Mouse (Mus musculus): ENCODE data around the gene Gstm5. TPM values are rescaled to one million over a fixed set of nuclear protein-coding genes. Genes with fewer than 3 reads are reported as not detected.

Gene Gstm5
- polyA plus RNA-seq, 2 experiments: 111 to 196 TPM

DNA sequence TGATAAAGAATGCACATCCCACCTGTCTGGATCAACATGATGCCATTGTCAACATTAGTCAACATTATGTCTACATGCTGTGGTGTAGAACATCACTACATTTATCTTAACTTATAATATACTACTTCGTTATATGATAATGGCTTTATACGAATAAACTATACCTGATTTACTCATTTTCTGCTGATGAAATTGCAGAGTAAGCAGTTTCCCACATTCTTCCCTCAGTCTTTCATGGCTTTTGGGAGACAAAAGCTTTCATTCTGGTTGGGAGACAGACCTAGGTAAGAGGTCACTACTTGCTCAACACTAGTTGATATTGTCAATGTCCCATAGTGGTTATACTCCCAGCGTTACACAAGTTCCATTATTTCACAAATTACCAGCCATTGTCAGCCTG lies 29.7 kb downstream of the Gstm5 start:
- ATAC-seq (ENCODE audit: insufficient read depth): no peak
- Histone ChIP-seq H3K4me3 (ENCODE audit: insufficient read depth in 1 of 2, low read depth in 2 of 2, low read length in 2 of 2) (no peak overlapping the region), H3K36me3 (replicated peaks; ENCODE audit: control insufficient read depth, insufficient read depth, low read depth) (no peaks in the 10 kb centered on the region), H3K4me2 (ENCODE audit: low read depth) (no peak overlapping the region), H3K27me3 (ENCODE audit: control insufficient read depth, insufficient read depth, low read length) (no peaks in the 10 kb centered on the region), H3K4me1 (replicated peaks; ENCODE audit: control insufficient read depth in 2 of 2, insufficient read depth in 2 of 2, low read length in 1 of 2) (no peaks in the 10 kb centered on the region), H3K9ac (replicated peaks) (no peak overlapping the region), H3K27ac (no peak overlapping the region), H3K9me3 (ENCODE audit: control insufficient read depth, low read length) (no peaks in the 10 kb centered on the region)
- WGBS (ENCODE audit: insufficient replicate concordance): 63% methylated on average over 3 of the region's 3 CpGs
- no peak for TF ChIP-seq EP300 (IDR thresholded peaks at IDR 0.05; ENCODE audit: low read depth)
- TF ChIP-seq CTCF (IDR thresholded peaks at IDR 0.05; ENCODE audit: low read depth): no peak
- no peak for DNase-seq (ENCODE audit: low read depth in 3 of 3, low spot score in 3 of 3)

DNA sequence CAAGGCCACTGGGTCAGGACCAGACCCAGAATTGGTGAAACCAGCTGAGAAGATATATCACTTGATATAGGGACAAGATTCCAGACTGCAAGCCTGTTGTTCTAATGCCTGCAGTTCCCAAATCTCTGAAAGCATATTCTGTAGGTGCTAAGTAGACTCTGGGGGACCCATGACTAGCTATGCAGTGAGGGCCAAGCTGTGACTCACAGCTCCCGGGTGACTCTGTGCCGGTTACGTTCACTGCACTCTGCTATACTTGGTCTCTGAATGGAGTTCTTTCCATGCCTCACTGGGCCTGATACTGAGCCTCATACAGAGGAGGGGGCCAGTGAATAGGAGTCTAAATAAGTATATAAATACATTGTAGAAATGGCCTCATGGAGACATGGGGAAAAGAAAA lies 32.2 kb downstream of the Gstm5 start:
- Histone ChIP-seq H3K27ac (no peak overlapping the region), H3K27me3 (ENCODE audit: control insufficient read depth, insufficient read depth, low read length) (no peaks in the 10 kb centered on the region), H3K4me3 (ENCODE audit: insufficient read depth in 1 of 2, low read depth in 2 of 2, low read length in 2 of 2) (no peak overlapping the region), H3K4me1 (replicated peaks; ENCODE audit: control insufficient read depth in 2 of 2, insufficient read depth in 2 of 2, low read length in 1 of 2) (0 out of 4 replicates have a peak, but pooled peaks cover 0 to 3% of the 10 kb centered on the region in 2 experiments), H3K4me2 (ENCODE audit: low read depth) (no peak overlapping the region), H3K36me3 (replicated peaks; ENCODE audit: control insufficient read depth, insufficient read depth, low read depth) (no peaks in the 10 kb centered on the region), H3K9me3 (ENCODE audit: control insufficient read depth, low read length) (no peaks in the 10 kb centered on the region), H3K9ac (replicated peaks) (no peak overlapping the region)
- 66% methylated on average over 3 of the region's 3 CpGs for WGBS (ENCODE audit: insufficient replicate concordance)
- ATAC-seq (ENCODE audit: insufficient read depth): no peak
- TF ChIP-seq CTCF (IDR thresholded peaks at IDR 0.05; ENCODE audit: low read depth): no peak
- no peak for TF ChIP-seq EP300 (IDR thresholded peaks at IDR 0.05; ENCODE audit: low read depth)
- DNase-seq (ENCODE audit: low read depth in 3 of 3, low spot score in 3 of 3): no peak

DNA sequence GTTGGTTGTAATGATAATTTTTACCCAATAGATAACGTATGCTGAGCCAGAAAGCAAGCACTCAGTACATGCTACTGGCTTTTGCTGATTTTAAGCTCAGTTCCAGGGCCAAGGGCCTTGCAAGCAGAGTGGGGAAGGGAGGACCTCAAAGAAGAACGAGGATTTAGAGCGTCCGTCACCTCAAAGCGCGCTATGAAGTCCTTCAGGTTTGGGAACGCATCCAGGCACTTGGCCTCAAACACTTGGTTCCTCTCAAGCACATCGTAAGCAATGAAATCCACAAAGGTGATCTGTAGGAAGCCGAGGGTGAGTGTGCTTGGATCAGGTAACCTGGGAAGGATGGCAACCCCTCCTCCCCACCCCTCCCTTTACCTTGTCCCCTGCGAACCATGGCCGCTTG lies 33.1 kb downstream of the Gstm5 start:
- H3K4me1 ChIP-seq (replicated peaks; ENCODE audit: control insufficient read depth in 2 of 2, insufficient read depth in 2 of 2, low read length in 1 of 2): 0 out of 4 replicates have a peak, but pooled peaks cover 0 to 3% of the 10 kb centered on the region in 2 experiments
- no peak overlapping the region for H3K4me2 ChIP-seq (ENCODE audit: low read depth)
- no peaks in the 10 kb centered on the region for H3K36me3 ChIP-seq (replicated peaks; ENCODE audit: control insufficient read depth, insufficient read depth, low read depth)
- WGBS (ENCODE audit: insufficient replicate concordance): 68% methylated on average over 11 of the region's 11 CpGs
- no peak overlapping the region for H3K27ac ChIP-seq
- H3K9me3 ChIP-seq (ENCODE audit: control insufficient read depth, low read length): no peaks in the 10 kb centered on the region
- ATAC-seq (ENCODE audit: insufficient read depth) (no peak), DNase-seq (ENCODE audit: low read depth in 3 of 3, low spot score in 3 of 3) (no peak)
- TF ChIP-seq EP300 (IDR thresholded peaks at IDR 0.05; ENCODE audit: low read depth): no peak
- TF ChIP-seq CTCF (IDR thresholded peaks at IDR 0.05; ENCODE audit: low read depth): no peak
- H3K9ac ChIP-seq (replicated peaks): no peak overlapping the region
- no peaks in the 10 kb centered on the region for H3K27me3 ChIP-seq (ENCODE audit: control insufficient read depth, insufficient read depth, low read length)
- H3K4me3 ChIP-seq (ENCODE audit: insufficient read depth in 1 of 2, low read depth in 2 of 2, low read length in 2 of 2): no peak overlapping the region

DNA sequence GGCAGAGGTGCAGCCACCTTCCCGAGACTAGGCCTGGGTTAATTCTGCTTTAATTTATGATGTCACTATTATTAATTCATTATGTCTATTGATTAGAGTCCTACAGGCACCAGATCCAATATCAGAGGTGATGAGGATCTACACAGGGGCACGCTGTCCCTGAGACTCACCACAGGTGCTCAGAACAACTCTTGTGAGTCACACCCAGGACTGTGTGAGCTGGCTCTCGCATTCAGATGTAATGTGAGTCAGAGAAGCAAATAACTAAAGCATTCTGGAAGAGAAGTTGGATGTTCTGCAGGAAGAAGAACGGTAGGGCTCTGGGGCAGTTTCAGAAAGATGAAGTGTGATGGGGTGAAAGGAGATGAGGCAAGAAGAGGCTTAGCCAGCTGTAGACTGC lies 33.6 kb downstream of the Gstm5 start:
- Histone ChIP-seq H3K27me3 (ENCODE audit: control insufficient read depth, insufficient read depth, low read length) (no peaks in the 10 kb centered on the region), H3K4me1 (replicated peaks; ENCODE audit: control insufficient read depth in 2 of 2, insufficient read depth in 2 of 2, low read length in 1 of 2) (0 out of 4 replicates have a peak, but pooled peaks cover 0 to 3% of the 10 kb centered on the region in 2 experiments), H3K4me3 (ENCODE audit: insufficient read depth in 1 of 2, low read depth in 2 of 2, low read length in 2 of 2) (no peak overlapping the region), H3K36me3 (replicated peaks; ENCODE audit: control insufficient read depth, insufficient read depth, low read depth) (no peaks in the 10 kb centered on the region), H3K27ac (no peak overlapping the region), H3K4me2 (ENCODE audit: low read depth) (no peak overlapping the region), H3K9ac (replicated peaks) (no peak overlapping the region), H3K9me3 (ENCODE audit: control insufficient read depth, low read length) (no peaks in the 10 kb centered on the region)
- ATAC-seq (ENCODE audit: insufficient read depth) (no peak), DNase-seq (ENCODE audit: low read depth in 3 of 3, low spot score in 3 of 3) (no peak)
- 60% methylated on average over 4 of the region's 4 CpGs for WGBS (ENCODE audit: insufficient replicate concordance)
- TF ChIP-seq EP300 (IDR thresholded peaks at IDR 0.05; ENCODE audit: low read depth): no peak
- no peak for TF ChIP-seq CTCF (IDR thresholded peaks at IDR 0.05; ENCODE audit: low read depth)

DNA sequence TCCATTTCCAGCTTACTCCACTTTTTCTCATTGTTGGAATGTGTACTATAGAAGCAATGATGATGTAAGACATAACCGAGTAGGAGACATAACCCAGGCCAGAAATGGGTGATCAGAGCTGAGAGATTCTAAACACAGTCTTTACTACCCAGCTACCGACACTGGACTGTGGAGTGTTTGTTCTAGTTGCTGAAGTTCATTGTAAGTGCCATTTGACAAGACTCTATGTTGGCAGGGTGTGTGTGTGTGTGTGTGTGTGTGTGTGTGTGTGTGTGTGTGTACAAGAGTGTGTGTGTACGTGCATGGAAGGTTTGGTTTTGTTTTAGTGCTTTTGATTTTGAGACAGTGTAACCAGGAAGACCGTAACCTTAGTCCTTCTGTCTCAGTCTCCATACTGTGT lies 34.1 kb downstream of the Gstm5 start:
- H3K4me2 ChIP-seq (ENCODE audit: low read depth): no peak overlapping the region
- no peaks in the 10 kb centered on the region for H3K9me3 ChIP-seq (ENCODE audit: control insufficient read depth, low read length)
- H3K27ac ChIP-seq: no peak overlapping the region
- no peaks in the 10 kb centered on the region for H3K27me3 ChIP-seq (ENCODE audit: control insufficient read depth, insufficient read depth, low read length)
- no peak overlapping the region for H3K9ac ChIP-seq (replicated peaks)
- ATAC-seq (ENCODE audit: insufficient read depth): no peak
- TF ChIP-seq CTCF (IDR thresholded peaks at IDR 0.05; ENCODE audit: low read depth) (no peak), EP300 (IDR thresholded peaks at IDR 0.05; ENCODE audit: low read depth) (no peak)
- no peaks in the 10 kb centered on the region for H3K36me3 ChIP-seq (replicated peaks; ENCODE audit: control insufficient read depth, insufficient read depth, low read depth)
- 0 out of 4 replicates have a peak, but pooled peaks cover 0 to 3% of the 10 kb centered on the region in 2 experiments for H3K4me1 ChIP-seq (replicated peaks; ENCODE audit: control insufficient read depth in 2 of 2, insufficient read depth in 2 of 2, low read length in 1 of 2)
- H3K4me3 ChIP-seq (ENCODE audit: insufficient read depth in 1 of 2, low read depth in 2 of 2, low read length in 2 of 2): no peak overlapping the region
- WGBS (ENCODE audit: insufficient replicate concordance): 56% methylated on average over 4 of the region's 4 CpGs
- DNase-seq (ENCODE audit: low read depth in 3 of 3, low spot score in 3 of 3): no peak

Data from liver, embryonic 14.5 days (tissue).